1 mouse cellular context compared by ENCODE assay signal in genomic region chr11:98581286-98582029, GRCm38 (mm10).
A peak's percentile ranks its signal among the peaks of the same experiment; 100 is the strongest.
TF ChIP-seq lines count a peak whose summit lies in the region.

No protein-coding gene starts in this region.

TF ChIP-seq in MEL, 35 proteins besides CTCF, POLR2A, EP300 and RAD21:
- TF ChIP-seq UBTF (IDR thresholded peaks at IDR 0.05; ENCODE audit: borderline replicate concordance, insufficient read depth, low read depth, low read length) = peak; percentile 65; the same call in 1 of the 2 replicates
- peak; percentile 59; the same call in 1 of the 2 replicates for TF ChIP-seq NELFE (IDR thresholded peaks at IDR 0.05; ENCODE audit: low read depth, low read length)
- TF ChIP-seq MAZ (IDR thresholded peaks at IDR 0.05; ENCODE audit: low read depth, low read length) = peak; percentile 38; the same call in 1 of the 2 replicates
- TF ChIP-seq JUND (IDR thresholded peaks at IDR 0.05; ENCODE audit: low read depth, low read length) = no peak
- peak; percentile 62; the same call in 1 of the 2 replicates for TF ChIP-seq RCOR1 (IDR thresholded peaks at IDR 0.05; ENCODE audit: low read depth, low read length)
- TF ChIP-seq MAFK (IDR thresholded peaks at IDR 0.05; ENCODE audit: borderline replicate concordance, low read depth, low read length) = no peak
- TF ChIP-seq HCFC1 (IDR thresholded peaks at IDR 0.05; ENCODE audit: low read depth, low read length) = peak; percentile 61; the same call in 1 of the 2 replicates
- TF ChIP-seq TBP (IDR thresholded peaks at IDR 0.05; ENCODE audit: low read depth, low read length) = peak; percentile 90
- TF ChIP-seq TCF12 (IDR thresholded peaks at IDR 0.05; ENCODE audit: low read depth, low read length) = peak; percentile 72
- peak; percentile 82 for TF ChIP-seq ETS1 (IDR thresholded peaks at IDR 0.05; ENCODE audit: low read depth, low read length)
- TF ChIP-seq SIN3A (IDR thresholded peaks at IDR 0.05; ENCODE audit: low read length) = peak; percentile 77
- TF ChIP-seq GATA1 (IDR thresholded peaks at IDR 0.05; ENCODE audit: low read depth, low read length) = peak; percentile 94
- no peak for TF ChIP-seq MXI1 (IDR thresholded peaks at IDR 0.05; ENCODE audit: low read depth, low read length)
- peak; percentile 46; the same call in 1 of the 2 replicates for TF ChIP-seq MYC (IDR thresholded peaks at IDR 0.05; ENCODE audit: low read depth, low read length)
- no peak for TF ChIP-seq USF2 (IDR thresholded peaks at IDR 0.05; ENCODE audit: borderline replicate concordance in 1 of 2, insufficient read depth in 1 of 2, low read depth in 1 of 2, low read length in 2 of 2)
- no peak for TF ChIP-seq SMC3 (IDR thresholded peaks at IDR 0.05; ENCODE audit: low read depth, low read length)
- no peak for TF ChIP-seq ELF1 (IDR thresholded peaks at IDR 0.05; ENCODE audit: low read depth, low read length)
- no peak for TF ChIP-seq MAX (IDR thresholded peaks at IDR 0.05; ENCODE audit: low read length)
- TF ChIP-seq ZNF384 (IDR thresholded peaks at IDR 0.05; ENCODE audit: low read depth, low read length) = peak; percentile 97
